Mouse (Mus musculus): ENCODE measurements at regions not wholly inside any gene's neighbourhood (a gene's known extent, or its start where the extent isn't known, plus 50 kb on each side); places are given as distances from the start of the nearest gene placed in this dataset.
A peak's percentile ranks its signal among the peaks of the same experiment; 100 is the strongest.

GRCm38 (mm10) chr11:112458075-112458474, 323.9 kb upstream of the Sox9 start:
- no peak for DNase-seq

GRCm38 (mm10) chr11:112463121-112463520, 318.9 kb upstream of the Sox9 start:
- DNase-seq: no peak

GRCm38 (mm10) chr11:112464386-112464785, 317.6 kb upstream of the Sox9 start:
- no peak for DNase-seq

GRCm38 (mm10) chr11:112470336-112470735, 311.7 kb upstream of the Sox9 start:
- peak; percentile 30 for DNase-seq

GRCm38 (mm10) chr11:112473237-112473636, 308.8 kb upstream of the Sox9 start:
- DNase-seq: no peak

- DNase-seq: no peak
These were observed 308.3 kb upstream of the Sox9 start for GRCm38 (mm10) chr11:112473681-112474080.

GRCm38 (mm10) chr11:112480360-112480759, 301.7 kb upstream of the Sox9 start:
- peak; percentile 4 for DNase-seq

- DNase-seq: no peak
These were observed 280.2 kb upstream of the Sox9 start for GRCm38 (mm10) chr11:112501781-112502180.

GRCm38 (mm10) chr11:112519076-112519475, 262.9 kb upstream of the Sox9 start:
- no peak for DNase-seq

GRCm38 (mm10) chr11:112524983-112525382, 257.0 kb upstream of the Sox9 start:
- DNase-seq: no peak

GRCm38 (mm10) chr11:112542573-112542972, 239.5 kb upstream of the Sox9 start:
- DNase-seq: no peak

- no peak for DNase-seq
These were observed 238.6 kb upstream of the Sox9 start for GRCm38 (mm10) chr11:112543473-112543872.

- no peak for DNase-seq
These were observed 236.6 kb upstream of the Sox9 start for GRCm38 (mm10) chr11:112545231-112546010.

- DNase-seq: no peak
These were observed 235.9 kb upstream of the Sox9 start for GRCm38 (mm10) chr11:112546162-112546561.

- no peak for DNase-seq
These were observed 229.2 kb upstream of the Sox9 start for GRCm38 (mm10) chr11:112552838-112553237.

- DNase-seq: no peak
These were observed 219.0 kb upstream of the Sox9 start for GRCm38 (mm10) chr11:112563027-112563426.

- no peak for DNase-seq
These were observed 217.3 kb upstream of the Sox9 start for GRCm38 (mm10) chr11:112564706-112565215.

GRCm38 (mm10) chr11:112566071-112566470, 216.0 kb upstream of the Sox9 start:
- DNase-seq: no peak

GRCm38 (mm10) chr11:112587386-112587785, 194.6 kb upstream of the Sox9 start:
- no peak for DNase-seq

- no peak for DNase-seq
These were observed 193.9 kb upstream of the Sox9 start for GRCm38 (mm10) chr11:112588088-112588487.

- no peak for DNase-seq
These were observed 191.8 kb upstream of the Sox9 start for GRCm38 (mm10) chr11:112590214-112590613.

GRCm38 (mm10) chr11:112592411-112593020, 189.5 kb upstream of the Sox9 start:
- no peak for DNase-seq

GRCm38 (mm10) chr11:112593821-112594220, 188.2 kb upstream of the Sox9 start:
- DNase-seq: no peak

GRCm38 (mm10) chr11:112607359-112607758, 174.7 kb upstream of the Sox9 start:
- DNase-seq: no peak
